Comparison of ENCODE assay signal across 8 mouse cellular contexts in the genomic region with DNA sequence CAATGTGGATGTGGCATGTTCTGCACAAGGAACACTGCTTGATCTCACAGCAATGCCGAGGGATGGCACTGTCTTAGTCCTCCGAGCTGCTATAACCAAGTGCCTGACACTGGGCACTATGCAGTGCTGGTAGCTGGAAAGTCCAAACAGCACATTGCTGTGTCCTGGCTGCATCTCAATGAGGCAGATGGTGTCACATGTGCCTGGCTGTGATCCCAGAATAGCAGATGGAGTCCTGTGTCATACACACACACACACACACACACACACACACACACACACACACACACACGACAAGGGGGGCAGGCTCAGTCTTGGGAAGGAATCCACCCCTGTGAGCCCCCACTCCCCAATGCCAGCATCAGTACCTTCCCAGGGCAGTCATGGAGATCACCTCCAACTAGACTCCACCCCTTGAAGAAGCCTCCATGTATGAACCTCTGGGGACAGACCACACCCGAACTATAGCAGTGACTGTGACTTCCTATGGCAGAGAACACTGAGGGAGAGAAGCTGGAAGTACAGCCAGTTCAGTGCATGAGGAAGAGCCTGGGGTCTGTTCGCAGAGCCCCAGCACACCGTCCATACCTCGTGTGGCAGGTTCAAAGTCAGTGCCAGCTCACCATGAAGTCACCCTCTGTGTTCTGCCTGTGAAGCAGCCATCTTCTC.
DNase-seq lines count a peak whose midpoint lies in the region; ATAC-seq and TF ChIP-seq lines count a peak whose summit lies in the region.

No protein-coding gene starts in this region.

- no peak for TF ChIP-seq CTCF in spleen, adult 2 months (IDR thresholded peaks at IDR 0.05; ENCODE audit: extremely low read depth, insufficient read depth, insufficient read length, insufficient replicate concordance)

- peak overlapping the region; percentile 31 for H3K27ac ChIP-seq in spleen, adult 2 months (ENCODE audit: insufficient read depth, low read length)

- peaks cover 14% of the 10 kb centered on the region; the same call in 1 of the 2 replicates for H3K4me1 ChIP-seq in spleen, adult 2 months (ENCODE audit: control insufficient read depth, insufficient read depth, insufficient read length)

- WGBS in spleen, adult 2 months: 55% methylated on average over 7 of the region's 7 CpGs

- intact Hi-C loops in gastrocnemius, postnatal 36 days (cut with DNase I): no loop called here

- no peak overlapping the region for H3K4me3 ChIP-seq in spleen, adult 2 months (ENCODE audit: extremely low read depth, insufficient read depth, insufficient read length)

- no peaks in the 10 kb centered on the region for H3K27me3 ChIP-seq in spleen, adult 2 months (ENCODE audit: control insufficient read depth, insufficient read depth, low read length)

- TF ChIP-seq POLR2A in spleen, adult 2 months (IDR thresholded peaks at IDR 0.05; ENCODE audit: low read depth, low read length): no peak

- 0 out of 2 replicates have a peak, but pooled peaks have one; percentile 23 for ATAC-seq in neutrophil, adult 5-6 weeks (ENCODE audit: extremely low read depth, insufficient number of reproducible peaks, low FRiP score, poor library complexity, severe bottlenecking)
- ATAC-seq in megakaryocyte progenitor cell, adult 5-6 weeks (replicated peaks; ENCODE audit: poor library complexity): no peak
- ATAC-seq in granulocyte monocyte progenitor cell, adult 5-6 weeks (replicated peaks; ENCODE audit: poor library complexity, severe bottlenecking): no peak

- no peaks in the 10 kb centered on the region for H3K36me3 ChIP-seq in spleen, adult 2 months (ENCODE audit: control insufficient read depth, insufficient read depth, low read length)

- peak; percentile 11 for DNase-seq in gastrocnemius, adult 18-20 months (ENCODE audit: low spot score)
- no peak for DNase-seq in gastrocnemius, postnatal 36 days
- peak in 1 of 2 experiments; percentile 11 for DNase-seq in spleen, adult 2 months (ENCODE audit: low read depth in 1 of 2, low spot score in 2 of 2)
- no peak for DNase-seq in spleen, postnatal 14 days (ENCODE audit: low spot score in 2 of 2)
- DNase-seq in kidney, postnatal 4 days: peak; percentile 68 to 72

Comparison
In these comparisons a context has a peak if more than half of its experiments do, and no peak if none do; other contexts are left out.
1. DNase-seq: peak in gastrocnemius, adult 18-20 months (single experiment) and kidney, postnatal 4 days (2 of 2); none in gastrocnemius, postnatal 36 days (0 of 2) and spleen, postnatal 14 days (0 of 2).